Comparison of ENCODE assay signal across 9 mouse cellular contexts in genomic region chr5:31095711-31096480, GRCm38 (mm10). TPM values are rescaled to one million over a fixed set of nuclear protein-coding genes. Genes with fewer than 3 reads are reported as not detected.
DNase-seq lines count a peak whose midpoint lies in the region; ATAC-seq and TF ChIP-seq lines count a peak whose summit lies in the region.
"Had no signal": no experiment of that assay in that cellular context is flagged by ENCODE, and none has a peak within 500 bp of the region (broad histone marks: within the 10 kb centered on the region; RNA-seq: fewer than 3 reads in every experiment).

No protein-coding gene starts in this region.

- no peak for TF ChIP-seq CTCF in MEL (IDR thresholded peaks at IDR 0.05 in 2 of 3, conservative IDR thresholded peaks at IDR 0.05 in 1 of 3; ENCODE audit: control insufficient read depth in 1 of 3, insufficient read depth in 1 of 3, low read depth in 2 of 3, low read length in 3 of 3, poor library complexity in 1 of 3, severe bottlenecking in 1 of 3)
- TF ChIP-seq CTCF in forebrain, postnatal 0 days (IDR thresholded peaks at IDR 0.05; ENCODE audit: low read depth) = 0 out of 2 replicates have a peak, but pooled peaks have one; percentile 5

- peak overlapping the region; percentile 45 for H3K4me3 ChIP-seq in heart, embryonic 15.5 days
- peak overlapping the region; percentile 7 to 34; a peak in 2 of 4 replicates for H3K4me3 ChIP-seq in MEL (ENCODE audit: control insufficient read depth in 1 of 2, insufficient read depth in 1 of 2, low read depth in 2 of 2, low read length in 2 of 2)
- H3K4me3 ChIP-seq in forebrain, postnatal 0 days (ENCODE audit: low read depth, low read length) = peak overlapping the region; percentile 11; the same call in 1 of the 2 replicates
- peak overlapping the region; percentile 46 for H3K4me3 ChIP-seq in liver, embryonic 16.5 days (ENCODE audit: low read depth, low read length)

- TF ChIP-seq RAD21 in MEL (IDR thresholded peaks at IDR 0.05; ENCODE audit: low read depth, low read length) = no peak

- no peaks in the 10 kb centered on the region for H3K36me3 ChIP-seq in heart, embryonic 15.5 days
- no peaks in the 10 kb centered on the region for H3K36me3 ChIP-seq in MEL (ENCODE audit: control insufficient read depth in 1 of 2, insufficient read depth in 2 of 2, low read length in 2 of 2)
- no peaks in the 10 kb centered on the region for H3K36me3 ChIP-seq in forebrain, postnatal 0 days (ENCODE audit: insufficient read depth)
- no peaks in the 10 kb centered on the region for H3K36me3 ChIP-seq in liver, embryonic 16.5 days (ENCODE audit: control insufficient read depth, insufficient read depth)

- H3K27ac ChIP-seq in heart, embryonic 15.5 days = no peak overlapping the region
- H3K27ac ChIP-seq in MEL (ENCODE audit: control insufficient read depth, low read depth, low read length) = no peak overlapping the region
- no peak overlapping the region for H3K27ac ChIP-seq in forebrain, postnatal 0 days (ENCODE audit: low read depth, low read length)
- H3K27ac ChIP-seq in liver, embryonic 16.5 days (ENCODE audit: low read length) = no peak overlapping the region

- no peak overlapping the region for H3K9ac ChIP-seq in heart, embryonic 15.5 days
- no peak overlapping the region for H3K9ac ChIP-seq in MEL (ENCODE audit: control insufficient read depth, low read depth, low read length, poor library complexity, severe bottlenecking)
- no peak overlapping the region for H3K9ac ChIP-seq in forebrain, postnatal 0 days
- H3K9ac ChIP-seq in liver, embryonic 16.5 days (ENCODE audit: low read depth, low read length) = no peak overlapping the region

- H3K27me3 ChIP-seq in heart, embryonic 15.5 days = peaks cover 76% of the 10 kb centered on the region
- peaks cover 2 to 7% of the 10 kb centered on the region in 2 experiments for H3K27me3 ChIP-seq in MEL (ENCODE audit: control insufficient read depth in 1 of 2, insufficient read depth in 2 of 2, low read length in 2 of 2)
- H3K27me3 ChIP-seq in forebrain, postnatal 0 days (ENCODE audit: insufficient read depth, low read length) = peaks cover 58% of the 10 kb centered on the region
- peaks cover 61% of the 10 kb centered on the region for H3K27me3 ChIP-seq in liver, embryonic 16.5 days (ENCODE audit: control insufficient read depth, insufficient read depth, low read depth, low read length)

- H3K79me2 ChIP-seq in MEL (ENCODE audit: control insufficient read depth, insufficient read depth, low read length, poor library complexity) = no peaks in the 10 kb centered on the region

- peak overlapping the region; percentile 73 for H3K4me2 ChIP-seq in heart, embryonic 15.5 days
- peak overlapping the region; percentile 28; the same call in 1 of the 2 replicates for H3K4me2 ChIP-seq in forebrain, postnatal 0 days (ENCODE audit: low read depth)
- H3K4me2 ChIP-seq in liver, embryonic 16.5 days (ENCODE audit: low read depth, low read length) = peak overlapping the region; percentile 60

- ATAC-seq in heart, embryonic 15.5 days (replicated peaks; ENCODE audit: insufficient number of reproducible peaks, insufficient read depth, low FRiP score, low read depth) = no peak
- no peak for ATAC-seq in forebrain, postnatal 0 days
- ATAC-seq in liver, embryonic 16.5 days (ENCODE audit: low read depth) = no peak

- TF ChIP-seq POLR2A in MEL (IDR thresholded peaks at IDR 0.05; ENCODE audit: control insufficient read depth in 1 of 2, insufficient read depth in 1 of 2, low read depth in 1 of 2, low read length in 2 of 2, poor library complexity in 1 of 2) = no peak

- DNase-seq in heart, adult 9 months (ENCODE audit: low spot score in 2 of 2) = no peak
- no peak for DNase-seq in MEL (ENCODE audit: low read depth, low spot score)
- no peak for DNase-seq in forebrain, postnatal 0 days
- DNase-seq in ovary, postnatal 36 days (ENCODE audit: low spot score) = no peak
- DNase-seq in spleen, postnatal 36 days (ENCODE audit: low spot score in 2 of 2) = no peak
- DNase-seq in right cerebral cortex, adult 18-20 months = no peak
- DNase-seq: cerebellum, adult 8-10 months had no signal

- no peaks in the 10 kb centered on the region for H3K9me3 ChIP-seq in heart, embryonic 15.5 days (replicated peaks)
- no peaks in the 10 kb centered on the region for H3K9me3 ChIP-seq in MEL (replicated peaks; ENCODE audit: insufficient read depth, low read length)
- H3K9me3 ChIP-seq in forebrain, postnatal 0 days (ENCODE audit: low read length) = no peaks in the 10 kb centered on the region
- H3K9me3 ChIP-seq in liver, embryonic 16.5 days (replicated peaks; ENCODE audit: control insufficient read depth, low read length) = no peaks in the 10 kb centered on the region

- H3K4me1 ChIP-seq in heart, embryonic 15.5 days (replicated peaks) = peaks cover 35% of the 10 kb centered on the region
- H3K4me1 ChIP-seq in MEL (ENCODE audit: control insufficient read depth in 1 of 2, insufficient read depth in 2 of 2, low read length in 2 of 2) = no peaks in the 10 kb centered on the region
- peaks cover 13% of the 10 kb centered on the region; the same call in 1 of the 2 replicates for H3K4me1 ChIP-seq in forebrain, postnatal 0 days (ENCODE audit: insufficient read depth)
- H3K4me1 ChIP-seq in liver, embryonic 16.5 days (ENCODE audit: control insufficient read depth, low read depth, low read length) = peaks cover 3% of the 10 kb centered on the region

- 26% methylated on average over 11 of the region's 11 CpGs for WGBS in heart, embryonic 15.5 days
- WGBS in forebrain, postnatal 0 days = 17% methylated on average over 11 of the region's 11 CpGs
- WGBS in liver, embryonic 16.5 days (ENCODE audit: insufficient replicate concordance) = 24% methylated on average over 11 of the region's 11 CpGs

- TF ChIP-seq EP300 in MEL (IDR thresholded peaks at IDR 0.05; ENCODE audit: low read depth in 1 of 2, low read length in 2 of 2) = no peak

TF ChIP-seq in MEL, 35 proteins besides CTCF, POLR2A, EP300 and RAD21:
- TF ChIP-seq HCFC1 (IDR thresholded peaks at IDR 0.05; ENCODE audit: low read depth, low read length) (no peak), MYC (IDR thresholded peaks at IDR 0.05; ENCODE audit: low read depth, low read length) (no peak), E2F4 (IDR thresholded peaks at IDR 0.05; ENCODE audit: borderline replicate concordance, low read depth, low read length) (no peak), NRF1 (IDR thresholded peaks at IDR 0.05; ENCODE audit: insufficient read depth, low read depth, low read length, poor library complexity, severe bottlenecking) (no peak)

RNA-seq across cellular contexts. Expression of gene Dnajc5g, which starts 10.2 kb away (rescaled TPM):
- not detected in 2 replicates for polyA plus RNA-seq in heart, embryonic 15.5 days (2015; fragmentation: Nextera tagmentation; extraction: Ambion mirVana)
- not detected in 2 replicates for total RNA-seq in MEL (2012; rRNA removed)
- polyA plus RNA-seq in MEL (2012; ENCODE audit: insufficient read depth in 1 of 2, insufficient read length in 2 of 2, low read depth in 1 of 2, low replicate concordance in 2 of 2, missing spikeins in 1 of 2) = not detected
- total RNA-seq in forebrain, postnatal 0 days (2014; rRNA removed) = not detected in 2 replicates
- not detected in 2 replicates for polyA plus RNA-seq in forebrain, postnatal 0 days (2015; fragmentation: Nextera tagmentation; extraction: Ambion mirVana)
- not detected in 2 replicates for polyA plus RNA-seq in liver, embryonic 16.5 days (2015; fragmentation: Nextera tagmentation; extraction: Ambion mirVana)

RNA-seq across cellular contexts. Expression of gene Slc30a3, which starts 12.1 kb away (rescaled TPM):
- 0.25 and 0.36 TPM in 2 replicates for polyA plus RNA-seq in heart, embryonic 15.5 days (2015; fragmentation: Nextera tagmentation; extraction: Ambion mirVana)
- total RNA-seq in MEL (2012; rRNA removed) = not detected in 2 replicates
- polyA plus RNA-seq in MEL (2012; ENCODE audit: insufficient read depth in 1 of 2, insufficient read length in 2 of 2, low read depth in 1 of 2, low replicate concordance in 2 of 2, missing spikeins in 1 of 2) = not detected
- total RNA-seq in forebrain, postnatal 0 days (2014; rRNA removed) = 2.5 and 2.8 TPM in 2 replicates
- polyA plus RNA-seq in forebrain, postnatal 0 days (2015; fragmentation: Nextera tagmentation; extraction: Ambion mirVana) = 3.5 and 4.5 TPM in 2 replicates
- 0.39 and 0.48 TPM in 2 replicates for polyA plus RNA-seq in liver, embryonic 16.5 days (2015; fragmentation: Nextera tagmentation; extraction: Ambion mirVana)

RNA-seq across cellular contexts. Expression of gene Trim54, which starts 20.6 kb away (rescaled TPM):
- 8.0 and 9.9 TPM in 2 replicates for polyA plus RNA-seq in heart, embryonic 15.5 days (2015; fragmentation: Nextera tagmentation; extraction: Ambion mirVana)
- not detected in 2 replicates for total RNA-seq in MEL (2012; rRNA removed)
- not detected for polyA plus RNA-seq in MEL (2012; ENCODE audit: insufficient read depth in 1 of 2, insufficient read length in 2 of 2, low read depth in 1 of 2, low replicate concordance in 2 of 2, missing spikeins in 1 of 2)
- not detected in 2 replicates for total RNA-seq in forebrain, postnatal 0 days (2014; rRNA removed)
- not detected in 2 replicates for polyA plus RNA-seq in forebrain, postnatal 0 days (2015; fragmentation: Nextera tagmentation; extraction: Ambion mirVana)
- 0.41 and 0.57 TPM in 2 replicates for polyA plus RNA-seq in liver, embryonic 16.5 days (2015; fragmentation: Nextera tagmentation; extraction: Ambion mirVana)

RNA-seq across cellular contexts. Expression of gene Cad, which starts 41.3 kb away (rescaled TPM):
- polyA plus RNA-seq in heart, embryonic 15.5 days (2015; fragmentation: Nextera tagmentation; extraction: Ambion mirVana) = 11.0 and 19.0 TPM in 2 replicates
- total RNA-seq in MEL (2012; rRNA removed) = 213 and 228 TPM in 2 replicates
- polyA plus RNA-seq in MEL (2012; ENCODE audit: insufficient read depth in 1 of 2, insufficient read length in 2 of 2, low read depth in 1 of 2, low replicate concordance in 2 of 2, missing spikeins in 1 of 2) = 100 to 1,000 TPM; 254 to 383 TPM
- 28.7 and 31.1 TPM in 2 replicates for total RNA-seq in forebrain, postnatal 0 days (2014; rRNA removed)
- 5.2 and 6.4 TPM in 2 replicates for polyA plus RNA-seq in forebrain, postnatal 0 days (2015; fragmentation: Nextera tagmentation; extraction: Ambion mirVana)
- 13.0 and 14.2 TPM in 2 replicates for polyA plus RNA-seq in liver, embryonic 16.5 days (2015; fragmentation: Nextera tagmentation; extraction: Ambion mirVana)

RNA-seq across cellular contexts. Expression of gene Ucn, which starts 42.7 kb away (rescaled TPM):
- not detected in 2 replicates for polyA plus RNA-seq in heart, embryonic 15.5 days (2015; fragmentation: Nextera tagmentation; extraction: Ambion mirVana)
- total RNA-seq in MEL (2012; rRNA removed) = not detected in 2 replicates
- polyA plus RNA-seq in MEL (2012; ENCODE audit: insufficient read depth in 1 of 2, insufficient read length in 2 of 2, low read depth in 1 of 2, low replicate concordance in 2 of 2, missing spikeins in 1 of 2) = not detected
- not detected in 2 replicates for total RNA-seq in forebrain, postnatal 0 days (2014; rRNA removed)
- not detected in 2 replicates for polyA plus RNA-seq in forebrain, postnatal 0 days (2015; fragmentation: Nextera tagmentation; extraction: Ambion mirVana)
- polyA plus RNA-seq in liver, embryonic 16.5 days (2015; fragmentation: Nextera tagmentation; extraction: Ambion mirVana) = not detected in 2 replicates
